Mouse (Mus musculus) forebrain, embryonic 10.5 days (tissue): ENCODE measurements around the gene Adam1a. TPM values are rescaled to one million over a fixed set of nuclear protein-coding genes. Genes with fewer than 3 reads are reported as not detected.

Experiments used
- polyA plus RNA-seq: library from polyadenylated mRNA; unstranded; fragments of >200 nt; fragmentation: Nextera tagmentation; extraction: Ambion mirVana; gene quantifications from 2 replicates; pipeline ENCODE4 v1.2.1, GENCODE M21; 2016

Adam1a gene
- polyA plus RNA-seq, 1 experiment from 2014 or later = 1.1 TPM

Other genes with a start within 250 kb of the Adam1a start
- 59.8 and 62.2 TPM in 2 replicates for gene Trafd1, start 159.8 kb downstream of the Adam1a start, polyA plus RNA-seq
- gene Naa25, start 147.5 kb downstream of the Adam1a start, polyA plus RNA-seq = 59.9 and 61.5 TPM in 2 replicates
- 1.00 and 1.0 TPM in 2 replicates for gene Tmem116, start 93.6 kb downstream of the Adam1a start, polyA plus RNA-seq
- gene Erp29, start 93.0 kb downstream of the Adam1a start, polyA plus RNA-seq = 131 and 140 TPM in 2 replicates
- not detected in 2 replicates for gene Adam1b, start 42.0 kb downstream of the Adam1a start, polyA plus RNA-seq
- not detected in 2 replicates for gene Gm42878, start within 50 bp of the Adam1a start, polyA plus RNA-seq
- 47.3 and 53.1 TPM in 2 replicates for gene Mapkapk5, start 423 bp upstream of the Adam1a start, polyA plus RNA-seq
- 125 TPM in 2 replicates for gene Aldh2, start 48.3 kb upstream of the Adam1a start, polyA plus RNA-seq
- gene Acad12, start 73.5 kb upstream of the Adam1a start, polyA plus RNA-seq = 2.7 and 3.0 TPM in 2 replicates
- gene Acad10, start 115.0 kb upstream of the Adam1a start, polyA plus RNA-seq = 2.0 TPM in 2 replicates
- 33.9 and 39.7 TPM in 2 replicates for gene Brap, start 115.1 kb upstream of the Adam1a start, polyA plus RNA-seq
- 41.0 and 41.1 TPM in 2 replicates for gene Atxn2, start 165.9 kb upstream of the Adam1a start, polyA plus RNA-seq